Mouse (Mus musculus) kidney, postnatal 25 days (tissue): ENCODE results near the gene Gm17720.

Experiments
- DNase-seq, 2 experiments: peaks; one replicate each; pipeline ENCODE4 v3.0.0; 2021; ENCODE audit warnings: mixed read lengths in 2 of 2

Gm17720 gene

DNA sequence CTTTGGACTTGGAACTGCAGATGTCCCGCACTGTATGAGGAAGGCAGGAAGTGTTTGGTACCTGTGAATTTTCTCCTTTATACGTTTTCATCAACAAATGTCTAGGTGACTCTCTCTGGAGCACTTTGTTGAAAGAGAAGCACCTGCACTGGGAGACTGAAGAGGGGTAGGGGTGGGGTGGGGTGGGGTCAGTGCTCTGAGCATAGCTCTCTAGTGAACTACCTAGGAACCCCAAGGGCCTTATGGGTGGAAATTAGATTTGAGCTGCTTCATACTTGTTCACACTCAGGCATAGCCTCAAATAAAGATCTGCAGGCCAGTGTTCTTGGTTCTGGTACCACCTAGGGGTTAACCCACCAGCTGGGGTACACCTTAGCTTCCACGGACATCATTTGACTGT, at the start of gene Gm17720:
Gene Gm17720 (minus strand): TSS at position 101 of the 400 bp plus-strand sequence.
- no peak for DNase-seq

DNA sequence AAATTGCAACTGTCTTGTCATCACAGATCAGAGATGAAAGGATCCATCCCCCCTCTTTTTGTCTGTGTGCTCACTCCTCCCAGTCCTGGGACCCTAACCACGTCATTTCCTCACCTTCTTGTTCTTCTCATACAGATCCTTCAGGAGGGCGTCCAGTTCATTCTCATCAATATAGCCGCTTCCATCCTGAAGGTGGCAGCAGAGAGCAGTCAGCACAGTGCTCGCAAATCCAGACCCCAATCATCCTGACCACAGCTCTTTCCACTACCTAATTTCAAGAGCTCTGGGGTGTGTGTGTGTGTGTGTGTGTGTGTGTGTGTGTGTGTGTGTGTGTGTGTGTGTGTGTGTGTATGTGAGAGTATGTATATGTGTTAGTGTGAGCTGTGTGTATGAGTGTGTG, 43.0 kb upstream of the Gm17720 start:
- DNase-seq: peak; percentile 42 to 57

DNA sequence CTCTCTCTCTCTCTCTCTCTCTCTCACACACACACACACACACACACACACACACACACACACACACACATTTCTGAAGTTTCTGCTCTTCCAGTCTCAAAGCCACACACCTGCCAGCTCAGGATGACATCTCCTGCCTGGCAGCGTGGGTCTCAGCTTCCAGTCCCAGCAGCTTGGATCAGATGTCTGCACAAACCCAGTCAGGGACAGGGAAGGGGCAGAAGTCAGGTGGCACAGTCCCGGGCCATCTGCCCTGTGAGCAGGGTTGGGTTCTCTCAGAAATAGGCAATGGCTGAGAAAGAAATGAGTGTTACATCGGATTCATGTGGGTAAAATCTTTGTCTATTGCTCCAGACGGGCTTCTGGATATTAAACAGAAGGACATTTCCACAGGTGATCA, 38.2 kb upstream of the Gm17720 start:
- DNase-seq: no peak

DNA sequence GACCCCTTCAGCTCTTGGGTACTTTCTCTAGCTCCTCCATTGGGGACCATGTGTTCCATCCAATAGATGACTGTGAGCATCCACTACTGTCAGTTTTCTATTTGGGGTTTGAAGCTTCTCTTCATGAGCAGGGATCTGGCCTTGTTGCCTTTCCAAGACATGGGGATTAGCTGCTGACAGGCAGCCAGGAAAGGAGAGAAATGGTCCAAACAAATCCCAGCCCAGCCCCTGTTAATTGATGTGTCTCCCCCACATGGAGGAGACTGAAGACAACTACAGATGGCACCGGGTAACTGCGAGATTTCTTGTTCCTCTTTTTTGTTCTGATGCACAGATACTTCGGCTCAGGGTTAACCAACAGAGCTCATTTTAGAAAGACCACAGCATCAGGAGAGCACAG, 37.6 kb upstream of the Gm17720 start:
- DNase-seq: no peak

DNA sequence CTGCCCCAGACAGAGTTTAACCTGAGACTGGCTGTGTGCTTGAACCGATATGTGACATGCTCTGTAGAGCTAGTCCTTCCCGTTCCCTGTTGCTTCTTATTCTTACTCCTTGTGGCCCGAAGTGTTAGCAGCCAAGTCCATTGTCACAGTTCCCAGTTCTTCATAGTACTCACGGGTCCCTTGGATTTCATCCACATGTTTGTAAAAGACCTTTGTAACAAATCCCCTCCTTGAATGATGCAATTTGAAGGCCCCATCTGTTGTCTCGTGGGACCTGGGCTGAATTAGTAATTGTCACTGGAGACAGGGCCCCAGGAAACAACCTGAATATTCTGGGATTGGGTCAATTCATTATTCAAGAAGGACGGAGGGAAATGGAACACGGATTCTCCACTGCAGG, 33.0 kb upstream of the Gm17720 start:
- no peak for DNase-seq

DNA sequence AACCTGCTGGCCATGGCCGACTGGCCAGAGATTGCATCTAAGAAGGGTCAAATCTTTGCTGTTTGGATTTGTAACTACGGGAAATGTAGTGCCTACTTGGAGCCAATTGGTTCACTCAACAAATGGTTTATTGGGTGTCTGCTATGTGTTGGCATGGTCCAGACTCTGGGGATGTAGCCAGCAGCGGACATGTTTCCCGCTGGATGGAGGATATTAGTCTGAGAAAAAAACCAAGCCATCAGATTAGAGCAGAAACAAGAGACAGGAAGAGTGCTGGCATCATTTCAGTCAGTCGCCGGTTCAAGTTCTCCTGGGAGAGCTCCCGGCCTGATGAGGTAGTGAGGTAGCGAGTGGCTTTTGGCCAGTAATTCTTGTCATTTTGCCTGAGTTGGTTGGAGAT, 31.7 kb upstream of the Gm17720 start:
- DNase-seq: no peak

DNA sequence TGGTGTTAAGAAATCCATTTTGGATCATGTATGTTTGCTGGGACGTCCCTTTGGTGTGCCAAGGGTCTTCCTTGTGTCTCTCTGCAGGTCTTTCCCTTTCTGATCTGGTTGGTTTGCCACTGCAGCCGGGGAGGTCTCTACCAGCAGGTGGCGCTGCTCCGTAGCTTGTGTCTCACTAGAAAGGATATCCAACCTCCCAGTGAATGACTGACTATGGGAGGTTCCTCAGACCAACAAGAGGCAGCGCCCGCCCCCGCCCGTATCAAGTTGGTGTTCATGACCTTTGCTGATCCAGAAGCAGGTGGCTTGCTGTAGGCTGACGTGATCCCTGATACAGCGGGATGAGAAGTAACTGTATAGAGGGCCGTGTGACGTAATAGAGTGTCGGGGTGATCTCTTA, 28.0 kb upstream of the Gm17720 start:
- peak; percentile 74 to 87 for DNase-seq

DNA sequence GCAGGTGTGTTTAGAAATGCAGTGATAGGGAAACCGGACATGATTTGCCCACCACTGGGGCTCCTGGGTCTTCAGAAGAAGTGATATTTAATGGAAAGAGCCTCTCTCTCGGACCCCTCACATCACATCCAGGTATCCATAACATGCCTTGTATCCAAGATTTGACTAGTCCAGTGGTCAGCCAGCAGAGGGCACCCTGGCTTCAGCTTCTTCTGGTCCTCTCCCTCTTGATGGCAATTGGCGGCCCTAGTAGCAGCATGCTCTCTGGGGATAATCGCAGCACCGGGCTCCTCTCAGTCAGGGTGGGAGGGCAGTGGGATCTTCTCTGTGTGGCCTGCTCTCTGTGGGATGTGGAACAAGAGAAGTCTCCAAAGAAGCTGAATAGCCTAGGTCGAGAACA, 17.2 kb upstream of the Gm17720 start:
- DNase-seq: peak in 1 of 2 experiments; percentile 24

DNA sequence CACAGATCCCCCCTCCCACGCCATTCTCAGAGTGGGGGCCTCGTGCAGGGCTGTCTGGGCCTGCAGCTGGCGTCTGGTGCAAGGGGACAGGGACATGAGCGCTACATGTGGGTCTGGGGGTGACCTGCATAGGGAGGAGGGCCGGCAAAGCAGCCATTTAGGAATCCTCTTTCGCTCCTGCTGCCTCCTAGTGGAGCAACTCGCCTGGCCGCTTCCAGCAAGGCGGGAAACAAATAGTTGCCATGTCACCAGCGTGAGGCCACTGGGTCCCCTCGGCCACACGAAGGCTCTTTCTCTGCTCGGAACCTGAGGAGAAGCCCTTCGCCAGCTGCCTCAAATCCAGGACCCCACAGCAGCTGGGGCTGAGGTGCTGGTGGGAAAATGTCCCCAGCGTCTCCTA, 877 bp downstream of the Gm17720 start:
- no peak for DNase-seq

DNA sequence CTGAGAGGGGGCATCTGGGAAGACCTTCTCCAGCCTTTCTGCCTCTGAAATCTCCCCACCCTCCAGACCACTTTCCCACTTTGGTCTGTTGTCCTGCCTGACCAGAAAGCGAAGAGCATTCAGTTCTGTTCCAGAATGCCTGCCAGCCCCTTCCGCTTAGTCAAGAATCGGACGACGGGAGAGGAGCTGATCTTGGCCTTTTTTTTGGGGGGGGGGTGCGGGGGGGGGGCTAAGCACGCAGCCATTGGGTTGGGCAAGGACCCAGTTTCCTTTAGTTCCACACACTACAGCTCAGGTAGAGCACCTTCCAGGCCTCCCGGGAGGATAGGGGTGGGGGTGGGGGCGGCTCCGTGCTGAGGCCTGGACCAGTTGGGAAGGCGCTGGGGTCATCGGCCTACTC, 1.6 kb downstream of the Gm17720 start, which contains the start of gene Gm21964:
Gene Gm21964 (plus strand): TSS at position 301 of the 400 bp plus-strand sequence.
- DNase-seq: no peak

DNA sequence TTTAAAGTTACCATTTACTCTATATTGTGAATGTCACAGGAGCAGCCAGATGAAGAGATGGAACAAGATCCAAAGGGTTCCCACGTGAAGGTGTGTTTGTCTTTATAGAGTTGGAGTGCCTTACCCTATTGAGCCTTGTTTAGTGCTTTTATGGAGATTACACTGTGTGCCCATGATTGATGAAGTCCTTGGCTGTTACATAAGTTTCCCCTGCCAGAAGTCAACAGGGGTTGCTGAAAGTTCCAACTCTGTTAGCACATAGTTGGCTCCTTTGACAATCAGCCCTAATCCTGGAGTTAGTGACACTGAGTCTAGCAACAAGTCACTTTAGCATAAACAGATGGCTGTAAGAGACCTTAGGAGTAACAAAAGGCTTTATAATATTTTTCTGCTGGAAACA, 10.7 kb downstream of the Gm17720 start:
- no peak for DNase-seq

DNA sequence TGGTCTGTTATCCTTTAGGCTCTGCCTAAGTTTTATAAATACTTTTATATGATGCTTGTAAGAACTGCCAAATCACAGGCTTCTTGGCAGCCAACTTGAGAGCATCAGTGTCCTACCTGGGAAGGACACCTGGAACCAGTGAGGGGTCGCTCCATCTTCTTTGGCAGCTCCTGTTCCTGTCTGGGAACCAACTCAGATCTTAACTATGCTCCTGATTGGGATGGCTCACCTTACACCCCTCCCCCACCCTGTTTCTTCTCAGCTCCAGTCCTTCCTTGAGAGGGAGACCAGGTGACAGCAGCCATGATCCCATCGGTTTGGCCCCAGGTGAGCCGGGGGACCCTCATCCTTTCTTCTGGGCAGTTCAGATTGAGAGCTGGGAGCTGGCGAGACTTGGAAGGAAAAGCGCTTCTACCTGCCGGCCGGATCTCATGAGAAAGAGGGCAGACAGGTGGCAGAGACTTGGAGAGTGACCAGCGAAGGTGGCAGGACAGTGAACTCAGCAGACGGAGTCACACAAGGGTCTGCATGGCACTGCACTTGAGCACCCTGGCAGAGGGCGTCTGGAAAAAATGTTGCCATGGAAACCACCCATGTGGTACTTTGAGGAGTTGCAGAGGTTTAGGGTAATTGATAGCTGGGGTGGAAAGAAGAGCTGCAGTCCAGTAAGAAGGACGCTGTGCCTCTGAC, 20.0 kb downstream of the Gm17720 start:
- DNase-seq: no peak

DNA sequence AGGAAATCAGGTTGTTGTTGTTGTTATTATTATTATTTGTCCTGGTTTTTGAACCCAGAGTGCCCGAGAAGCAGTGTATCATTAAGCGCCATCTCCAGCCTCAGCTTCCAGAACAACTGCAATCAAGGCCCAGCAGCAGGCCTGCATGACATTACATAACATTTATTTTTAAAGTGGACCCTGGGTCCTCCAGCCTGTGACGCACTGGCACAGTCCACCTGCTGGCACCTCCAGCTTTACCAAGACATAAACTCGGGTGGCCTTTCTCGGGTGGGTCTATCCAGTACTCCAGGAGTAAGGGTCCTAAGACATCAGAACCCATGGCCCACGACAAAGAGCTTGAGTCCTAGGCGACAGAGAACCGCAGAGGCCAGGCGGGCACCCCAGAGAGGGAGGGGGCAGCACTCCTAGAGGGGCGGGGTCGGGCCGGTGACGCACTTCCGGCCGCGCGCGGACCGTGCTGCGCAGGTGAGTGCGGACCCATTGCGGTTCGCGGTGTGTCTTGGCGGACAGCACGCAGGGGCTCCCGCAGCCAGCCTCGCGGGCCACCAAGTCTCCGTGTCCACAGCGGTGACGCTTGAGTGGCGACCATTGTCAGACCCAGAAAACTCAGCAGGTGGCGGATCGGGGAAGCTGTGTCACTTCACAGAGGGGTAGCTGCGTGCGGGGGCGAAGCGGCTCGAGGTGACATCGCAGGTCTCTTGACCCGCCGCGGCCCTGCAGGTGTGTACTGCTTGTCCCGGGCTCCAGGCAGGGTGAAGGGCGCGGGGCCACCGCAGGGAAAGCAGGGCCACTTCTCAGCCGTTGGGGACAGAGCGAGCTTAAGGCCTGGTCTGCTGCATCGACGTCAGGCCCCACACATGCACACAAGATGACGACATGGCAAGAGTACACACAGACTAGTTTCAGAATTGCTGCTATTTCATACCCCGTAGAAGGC, 23.0 kb downstream of the Gm17720 start, which contains the start of gene Zfp612:
Gene Zfp612 (plus strand): TSS at position 465 of the 940 bp plus-strand sequence.
- DNase-seq: peak; percentile 66 to 86

DNA sequence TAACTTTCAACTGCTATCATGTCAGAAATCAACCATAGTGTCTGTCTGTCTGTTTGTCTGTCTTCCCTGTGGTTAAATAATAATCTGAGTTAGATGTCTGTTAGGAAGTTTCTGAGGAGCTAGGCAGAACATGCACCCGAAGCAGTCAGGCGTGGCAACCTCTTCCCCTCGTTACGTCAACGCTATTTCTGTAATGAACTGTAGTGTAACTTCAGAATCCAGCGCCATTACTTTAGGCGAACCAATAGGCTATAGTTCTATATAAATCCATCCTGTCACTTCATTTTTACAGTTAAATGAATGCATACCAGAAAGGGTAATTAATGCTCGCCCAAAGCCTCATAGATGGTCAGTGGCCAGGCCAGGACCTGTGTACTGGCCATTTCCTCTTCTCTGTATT, 28.1 kb downstream of the Gm17720 start:
- DNase-seq: no peak

DNA sequence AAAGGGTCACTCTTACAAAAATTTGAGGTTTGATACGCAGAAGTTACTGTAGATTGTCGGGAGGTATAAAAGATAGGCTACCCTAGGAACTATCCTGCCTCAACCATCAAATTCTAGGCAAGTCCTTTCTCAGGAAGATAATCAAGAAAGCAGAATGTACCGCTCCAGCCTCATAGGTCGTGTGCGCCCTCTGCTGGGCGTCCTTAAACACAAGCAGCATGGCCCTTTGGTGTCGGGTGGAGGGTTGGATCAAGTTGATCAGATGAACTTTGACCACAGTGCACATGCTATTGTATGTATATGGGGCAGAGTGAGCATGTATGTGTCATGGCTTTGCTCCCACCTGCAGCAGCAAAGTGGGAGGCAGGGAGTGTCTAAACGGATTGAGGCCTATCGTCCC, 31.0 kb downstream of the Gm17720 start:
- peak; percentile 62 to 72 for DNase-seq

DNA sequence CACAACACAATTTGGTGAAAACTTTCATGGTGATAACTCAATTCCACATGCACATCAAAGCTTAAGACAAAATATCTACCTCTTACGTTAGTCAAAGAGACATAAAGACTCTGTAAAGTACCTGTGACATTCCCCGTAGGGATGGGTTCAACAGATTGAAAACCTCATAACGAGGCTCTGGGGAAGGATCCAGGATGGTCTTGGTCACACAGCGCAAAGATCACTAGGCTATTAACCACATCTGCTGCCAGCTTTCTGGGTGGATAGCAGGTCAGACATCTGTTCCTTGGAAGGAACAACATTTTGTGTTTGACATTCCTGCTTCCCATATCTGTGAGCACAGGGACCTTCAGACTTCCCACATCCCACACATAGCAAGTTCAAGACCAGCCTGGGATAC, 32.8 kb downstream of the Gm17720 start:
- DNase-seq: no peak

DNA sequence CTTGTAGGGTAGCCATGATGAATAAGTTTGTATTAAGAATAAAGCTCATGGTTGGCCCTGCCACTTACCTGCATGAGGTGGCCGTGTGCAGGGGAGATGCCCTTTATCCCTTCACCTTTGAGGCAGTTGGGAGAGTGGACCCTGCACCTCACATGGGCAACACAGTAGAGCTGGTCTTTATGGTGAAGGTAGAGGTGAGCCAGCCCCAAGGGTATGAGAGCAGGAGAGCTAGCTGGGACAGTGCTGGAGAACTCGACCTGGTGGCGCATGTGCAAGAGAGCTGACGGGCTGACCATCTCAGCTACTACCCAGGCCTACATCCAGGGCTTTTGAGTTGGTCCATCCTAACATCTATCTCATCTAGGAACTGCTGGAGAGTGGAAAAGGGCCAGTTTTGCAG, 36.9 kb downstream of the Gm17720 start:
- no peak for DNase-seq

DNA sequence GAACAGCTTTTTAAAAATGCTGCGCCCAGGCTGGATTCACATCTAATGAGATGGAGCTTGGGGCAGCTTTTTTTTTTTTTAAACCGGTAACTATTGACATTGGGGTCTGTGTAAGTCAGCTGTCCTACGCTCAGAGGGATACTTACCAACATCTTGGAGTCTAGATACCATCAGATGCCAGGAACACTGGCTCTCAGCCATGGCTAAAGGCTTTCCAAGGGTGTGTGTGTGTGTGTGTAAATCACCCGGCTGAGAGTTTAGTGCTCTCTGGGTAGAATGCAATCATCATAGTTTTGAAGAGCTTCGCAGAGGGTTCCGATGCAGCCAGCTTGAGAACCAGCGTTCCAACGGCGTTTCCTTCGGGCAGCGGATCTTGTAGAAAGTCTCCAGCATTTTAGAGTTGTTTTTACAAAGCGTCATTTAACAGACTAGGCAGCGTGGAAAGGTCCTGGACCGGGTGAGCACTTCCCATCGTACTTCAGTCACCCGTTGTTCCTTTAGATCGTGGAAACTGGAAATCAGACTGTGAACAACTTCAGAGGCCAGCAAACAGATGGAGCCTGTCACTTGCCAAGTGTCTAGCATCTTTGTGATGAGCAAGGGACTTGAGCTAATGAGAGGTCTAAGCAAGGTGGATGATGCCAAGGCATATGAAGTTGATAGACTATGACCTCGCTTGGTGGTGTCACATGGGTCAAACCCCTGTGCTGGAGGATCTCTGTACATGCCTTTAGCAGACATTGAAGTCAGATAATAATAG, 37.8 kb downstream of the Gm17720 start:
- no peak for DNase-seq

DNA sequence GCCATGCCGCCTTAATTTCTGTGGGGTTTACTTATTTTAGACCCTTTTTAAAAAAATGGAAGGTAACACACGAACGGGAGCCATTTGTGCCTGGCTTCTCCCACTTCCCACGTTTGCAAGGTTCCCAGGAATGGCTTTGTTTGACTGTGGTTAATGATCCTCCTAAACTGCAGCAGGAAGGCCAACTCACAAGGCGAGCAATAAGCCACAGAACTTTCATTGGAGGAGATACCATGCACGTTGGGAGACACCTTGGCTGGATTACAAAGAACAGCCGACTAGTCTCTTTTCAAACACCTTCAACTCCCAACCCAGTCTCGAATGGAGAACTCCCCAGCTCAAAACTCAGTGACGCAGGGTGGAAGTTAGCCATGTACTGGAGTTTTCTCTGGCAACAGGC, 38.4 kb downstream of the Gm17720 start:
- no peak for DNase-seq

DNA sequence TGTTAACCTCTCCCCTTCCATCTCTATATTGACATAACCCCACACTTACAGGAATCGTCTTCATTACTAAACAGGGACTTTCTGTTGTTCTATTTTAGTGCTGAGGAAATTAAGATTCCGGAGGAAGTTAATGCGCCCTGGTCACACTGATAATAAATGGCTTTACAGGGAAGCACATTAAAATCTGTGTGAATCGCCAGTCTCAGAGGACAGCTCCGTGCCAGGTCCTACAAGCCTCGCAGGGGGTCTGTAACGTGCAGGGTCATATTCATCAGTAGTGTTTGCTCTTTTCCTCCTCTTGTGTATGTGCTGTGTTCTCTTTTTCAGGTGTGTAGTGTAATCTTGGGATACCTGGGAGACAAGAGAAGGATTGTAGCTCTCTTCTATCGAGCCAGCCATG, 44.3 kb downstream of the Gm17720 start:
- no peak for DNase-seq

DNA sequence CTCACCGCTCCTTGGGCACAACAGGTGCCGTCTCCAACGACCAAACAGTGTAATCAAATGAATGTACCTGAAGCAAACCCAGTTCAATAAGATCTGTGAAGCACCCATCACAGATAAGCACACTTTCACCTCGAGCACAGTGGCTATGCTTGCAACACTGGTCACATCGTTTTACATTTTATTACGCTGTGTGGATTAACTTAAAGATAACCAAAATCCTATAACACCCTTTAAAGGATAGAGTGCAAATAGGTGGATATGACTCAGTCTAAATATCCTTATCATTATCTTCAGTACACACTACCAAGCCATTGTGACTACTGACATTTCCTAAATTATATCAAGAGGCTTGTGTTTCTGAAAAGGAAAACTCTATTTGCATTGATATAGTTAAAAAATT, 51.3 kb downstream of the Gm17720 start:
- no peak for DNase-seq

DNA sequence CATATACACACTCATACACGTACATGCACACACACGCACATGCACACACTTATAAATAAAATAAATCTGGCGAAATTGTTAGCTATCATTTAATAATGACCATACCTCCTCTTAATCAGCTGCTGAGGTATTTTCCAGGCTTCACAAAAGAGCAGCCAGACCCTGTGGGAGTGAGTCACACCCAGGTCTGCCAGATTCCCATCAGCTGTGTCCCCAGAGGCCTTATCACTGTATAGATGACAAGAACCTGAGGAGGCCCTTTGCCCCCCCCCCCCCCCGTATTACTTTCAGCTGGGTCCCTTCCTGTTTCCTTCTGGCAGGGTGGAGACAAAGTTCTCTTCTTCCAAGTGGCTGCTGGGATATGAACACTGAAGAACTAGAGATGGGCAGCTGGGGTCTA, 62.0 kb downstream of the Gm17720 start:
- no peak for DNase-seq

DNA sequence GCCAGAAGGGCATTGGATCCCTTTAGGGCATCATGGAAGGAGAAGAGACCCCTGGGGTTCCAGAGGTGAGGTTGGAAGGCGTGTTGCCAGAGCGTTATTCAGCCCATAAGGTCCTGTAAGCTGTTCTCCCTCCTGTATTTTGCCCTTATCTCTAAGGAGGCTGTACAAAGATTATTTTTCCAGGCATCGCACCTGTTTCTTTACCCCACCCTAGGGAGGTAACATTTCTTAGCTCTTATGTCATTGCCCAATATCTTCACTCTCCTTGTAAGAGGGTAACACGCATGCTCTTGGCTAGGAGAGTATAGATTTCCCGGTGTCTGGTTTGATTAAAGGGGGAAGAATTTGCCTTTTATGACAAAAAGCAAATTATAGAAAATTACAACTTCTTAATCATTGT, 62.9 kb downstream of the Gm17720 start, which contains the start of gene Chst4:
Gene Chst4 (minus strand): TSS at position 82 of the 400 bp plus-strand sequence.
- no peak for DNase-seq
